26 mouse cellular contexts compared by ENCODE assay signal in genomic region chr5:105393731-105394130, GRCm38 (mm10).
"Had no signal": no experiment of that assay in that cellular context is flagged by ENCODE, and none has a peak within 500 bp of the region (broad histone marks: within the 10 kb centered on the region; RNA-seq: fewer than 3 reads in every experiment).

No protein-coding gene starts in this region.

- ATAC-seq: hindbrain, embryonic 16.5 days; inflammation-experienced regulatory T-cells, adult 6 months; intestine, embryonic 15.5 days; intestine, postnatal 0 days had no signal

- DNase-seq: gastrocnemius, adult 2 months; gastrocnemius, postnatal 10 days; gastrocnemius, postnatal 36 days; heart, adult 2 months; heart, postnatal 10 days; heart, postnatal 4 days; kidney, adult 18-20 months; kidney, adult 8-10 months; kidney, postnatal 10 days; kidney, postnatal 25 days; kidney, postnatal 4 days; liver; liver, embryonic 13.5 days had no signal

- H3K4me2 ChIP-seq: heart, embryonic 11.5 days; hindbrain, embryonic 12.5 days; hindbrain, embryonic 14.5 days; intestine, embryonic 15.5 days; limb, embryonic 12.5 days; liver, embryonic 13.5 days; liver, embryonic 15.5 days had no signal

- H3K9ac ChIP-seq: hindbrain, embryonic 12.5 days; hindbrain, embryonic 14.5 days; intestine, embryonic 15.5 days; limb, embryonic 12.5 days; liver, embryonic 13.5 days; liver, embryonic 15.5 days had no signal

- H3K27ac ChIP-seq: gastrocnemius, adult 2 months; heart, adult 2 months; hindbrain, embryonic 10.5 days; hindbrain, embryonic 12.5 days; hindbrain, embryonic 14.5 days; intestine, embryonic 15.5 days; layer of hippocampus, adult 2 months; left cerebral cortex, adult 2 months; limb, embryonic 10.5 days; limb, embryonic 12.5 days; liver, embryonic 13.5 days; liver, embryonic 15.5 days had no signal

- H3K9me3 ChIP-seq: intestine, embryonic 15.5 days; limb, embryonic 10.5 days; liver, embryonic 15.5 days had no signal

- H3K4me1 ChIP-seq: hindbrain, embryonic 10.5 days; hindbrain, embryonic 12.5 days; intestine, embryonic 15.5 days; limb, embryonic 10.5 days; limb, embryonic 12.5 days; liver, embryonic 13.5 days; liver, embryonic 15.5 days had no signal

- H3K4me3 ChIP-seq: gastrocnemius, adult 2 months; heart, adult 2 months; hindbrain, embryonic 10.5 days; hindbrain, embryonic 12.5 days; intestine, embryonic 15.5 days; layer of hippocampus, adult 2 months; left cerebral cortex, adult 2 months; limb, embryonic 10.5 days; limb, embryonic 12.5 days; liver, embryonic 13.5 days; liver, embryonic 15.5 days had no signal

- H3K36me3 ChIP-seq: hindbrain, embryonic 10.5 days; hindbrain, embryonic 12.5 days; intestine, embryonic 15.5 days; limb, embryonic 10.5 days; limb, embryonic 12.5 days; liver, embryonic 13.5 days; liver, embryonic 15.5 days had no signal

- H3K27me3 ChIP-seq: hindbrain, embryonic 12.5 days; intestine, embryonic 15.5 days; limb, embryonic 12.5 days had no signal
